Mouse (Mus musculus): ENCODE measurements around the gene Lcmt1. TPM values are rescaled to one million over a fixed set of nuclear protein-coding genes. Genes with fewer than 3 reads are reported as not detected.

Lcmt1 gene
- polyA plus RNA-seq, 1 experiment from 2014 or later, result 33.4 TPM

DNA sequence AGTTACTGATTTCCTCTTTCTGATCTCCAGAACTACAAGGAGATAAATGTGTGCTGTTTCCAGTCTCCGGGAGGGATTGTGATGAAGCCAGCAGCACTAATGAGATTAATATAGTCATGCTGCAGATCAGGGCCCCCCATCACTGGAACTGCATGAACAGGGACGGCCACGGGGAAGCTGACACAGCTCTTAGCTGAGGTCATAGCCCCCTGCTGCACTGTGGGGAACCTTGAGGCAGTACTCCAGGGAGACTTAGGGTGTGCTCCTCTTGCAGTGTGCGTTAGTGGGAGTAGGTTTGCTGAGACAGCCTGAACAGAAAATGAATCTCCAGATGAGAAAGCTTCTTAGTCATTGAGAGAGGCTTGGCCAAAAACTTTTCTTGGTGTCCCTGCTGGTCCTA lies 61.6 kb downstream of the Lcmt1 start:
- Histone ChIP-seq H3K4me3 (no peak overlapping the region), H3K27ac (no peak overlapping the region), H3K36me3 (peaks cover 28% of the 10 kb centered on the region), H3K9ac (no peak overlapping the region), H3K4me2 (no peak overlapping the region), H3K9me3 (replicated peaks) (no peaks in the 10 kb centered on the region), H3K4me1 (peaks cover 14% of the 10 kb centered on the region), H3K27me3 (replicated peaks) (no peaks in the 10 kb centered on the region)
- WGBS (ENCODE audit: insufficient replicate concordance), result 78% methylated on average over 4 of the region's 4 CpGs
- no peak for ATAC-seq

DNA sequence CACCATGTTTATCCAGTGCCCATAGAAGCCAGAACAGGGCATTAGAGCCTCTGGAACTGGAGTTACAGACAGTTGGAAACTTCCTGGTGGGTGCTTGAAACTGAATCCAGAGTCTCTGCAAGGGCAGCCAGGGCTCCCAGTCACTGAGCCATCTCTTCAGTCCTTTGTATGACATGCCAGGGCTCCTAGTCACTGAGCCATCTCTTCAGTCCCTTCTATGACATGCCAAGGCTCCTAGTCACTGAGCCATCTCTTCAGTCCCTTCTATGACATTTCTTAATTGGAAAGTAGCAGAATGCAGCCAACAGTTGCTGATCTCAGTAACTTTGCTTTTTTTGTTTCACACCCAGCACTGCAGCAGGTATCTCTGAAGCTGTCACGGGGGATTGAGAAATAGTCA lies 72.5 kb downstream of the Lcmt1 start:
- WGBS (ENCODE audit: insufficient replicate concordance), result 38% methylated on average over 1 of the region's 1 CpGs
- no peak for ATAC-seq
- Histone ChIP-seq H3K9ac (no peak overlapping the region), H3K4me2 (no peak overlapping the region), H3K27ac (no peak overlapping the region), H3K4me1 (no peaks in the 10 kb centered on the region), H3K4me3 (no peak overlapping the region), H3K36me3 (no peaks in the 10 kb centered on the region), H3K27me3 (replicated peaks) (no peaks in the 10 kb centered on the region), H3K9me3 (replicated peaks) (no peaks in the 10 kb centered on the region)

DNA sequence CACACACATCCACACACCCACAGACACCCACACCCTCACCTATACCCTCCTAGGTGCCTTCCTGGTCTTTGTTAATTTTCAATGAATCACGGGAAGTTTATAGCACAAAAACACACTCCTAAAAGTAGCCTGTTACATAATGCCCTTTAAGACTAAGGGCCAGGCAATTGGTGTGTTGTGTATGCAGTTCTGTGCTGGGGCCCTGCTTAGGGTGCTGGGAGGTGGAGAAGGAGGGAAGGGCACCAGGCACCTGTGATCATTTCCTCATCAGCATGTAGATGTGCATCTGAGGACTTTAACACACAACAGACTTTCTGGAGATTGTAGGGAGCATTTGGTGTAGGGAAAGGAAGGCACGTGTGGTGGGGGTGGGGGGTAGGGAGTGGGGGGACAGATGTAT lies 79.2 kb downstream of the Lcmt1 start:
- WGBS (ENCODE audit: insufficient replicate concordance), result 75% methylated on average over 2 of the region's 2 CpGs
- H3K4me2 ChIP-seq, result no peak overlapping the region
- no peak overlapping the region for H3K4me3 ChIP-seq
- H3K36me3 ChIP-seq, result no peaks in the 10 kb centered on the region
- no peak overlapping the region for H3K27ac ChIP-seq
- no peak for ATAC-seq
- no peaks in the 10 kb centered on the region for H3K9me3 ChIP-seq (replicated peaks)
- H3K27me3 ChIP-seq (replicated peaks), result no peaks in the 10 kb centered on the region
- no peak overlapping the region for H3K9ac ChIP-seq
- peaks cover 20% of the 10 kb centered on the region for H3K4me1 ChIP-seq

DNA sequence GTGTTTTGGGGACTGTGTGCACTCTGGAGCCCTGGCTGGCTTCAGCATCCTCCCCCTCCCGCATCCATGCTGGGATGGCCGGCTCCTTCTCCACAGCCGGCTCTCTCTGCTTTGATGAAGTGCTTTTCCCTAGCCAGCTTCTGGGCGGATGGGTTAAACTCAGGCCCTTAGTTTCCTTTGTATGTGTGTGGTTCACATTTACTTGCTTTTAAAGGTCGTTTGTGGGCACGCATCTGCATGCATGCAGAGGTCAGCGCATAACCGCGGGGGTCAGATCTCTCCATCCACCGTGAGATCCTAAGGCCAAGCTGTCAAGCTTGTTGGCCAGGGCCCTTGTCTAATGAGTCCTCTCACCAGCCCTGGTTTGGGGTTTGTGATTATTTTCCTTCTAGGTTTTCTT lies 80.1 kb downstream of the Lcmt1 start:
- no peaks in the 10 kb centered on the region for H3K27me3 ChIP-seq (replicated peaks)
- no peaks in the 10 kb centered on the region for H3K36me3 ChIP-seq
- no peak overlapping the region for H3K4me2 ChIP-seq
- WGBS (ENCODE audit: insufficient replicate concordance), result 79% methylated on average over 10 of the region's 10 CpGs
- no peak for ATAC-seq
- no peak overlapping the region for H3K27ac ChIP-seq
- peaks cover 20% of the 10 kb centered on the region for H3K4me1 ChIP-seq
- no peaks in the 10 kb centered on the region for H3K9me3 ChIP-seq (replicated peaks)
- no peak overlapping the region for H3K9ac ChIP-seq
- H3K4me3 ChIP-seq, result no peak overlapping the region

DNA sequence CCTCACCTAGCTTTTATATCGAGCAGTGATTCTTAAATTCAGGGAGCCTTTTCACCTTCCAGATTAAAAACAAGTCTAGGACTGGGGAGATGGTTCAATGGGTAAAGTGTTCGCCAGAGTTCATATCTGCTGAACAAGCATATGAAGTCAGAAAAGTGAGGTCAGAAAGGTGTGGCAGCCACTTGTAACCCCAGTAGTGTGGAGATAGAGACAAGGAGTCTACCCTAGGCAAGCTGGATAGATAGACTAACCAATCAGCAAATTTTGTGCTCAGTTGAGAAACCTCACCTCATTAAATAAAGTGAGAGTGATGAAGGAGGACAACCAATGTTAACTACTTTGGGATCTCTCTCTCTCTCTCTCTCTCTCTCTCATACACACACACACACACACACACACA lies 80.9 kb downstream of the Lcmt1 start:
- WGBS (ENCODE audit: insufficient replicate concordance), result 69% methylated on average over 2 of the region's 2 CpGs
- H3K4me1 ChIP-seq, result peaks cover 20% of the 10 kb centered on the region
- ATAC-seq, result peak; percentile 88

DNA sequence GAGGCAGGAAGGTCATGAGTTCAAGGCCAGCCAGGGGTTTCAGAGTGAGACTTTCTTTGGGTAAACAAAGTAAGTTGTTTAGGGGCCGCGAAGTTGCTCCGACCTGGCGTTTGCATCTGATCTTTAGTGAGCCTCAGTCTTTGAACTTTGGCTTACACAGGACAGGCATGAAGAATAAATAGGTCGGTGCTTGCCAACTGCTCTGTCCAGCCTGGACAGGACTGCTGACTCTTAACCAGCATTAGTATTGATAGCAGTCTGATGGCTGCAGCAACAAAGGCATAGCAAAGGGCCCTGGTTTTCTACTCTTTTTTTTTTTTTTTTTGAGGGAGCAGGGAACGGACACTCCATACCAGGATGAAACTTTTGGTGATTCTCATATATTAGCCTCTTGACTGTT lies 83.0 kb downstream of the Lcmt1 start:
- Histone ChIP-seq H3K36me3 (no peaks in the 10 kb centered on the region), H3K4me3 (no peak overlapping the region), H3K4me2 (no peak overlapping the region), H3K4me1 (peaks cover 33% of the 10 kb centered on the region), H3K27ac (no peak overlapping the region), H3K9me3 (replicated peaks) (no peaks in the 10 kb centered on the region), H3K9ac (no peak overlapping the region), H3K27me3 (replicated peaks) (no peaks in the 10 kb centered on the region)
- 71% methylated on average over 6 of the region's 6 CpGs for WGBS (ENCODE audit: insufficient replicate concordance)
- no peak for ATAC-seq

More for the DNA sequence above, 80.9 kb downstream of the Lcmt1 start:
- H3K9ac ChIP-seq, result no peak overlapping the region
- H3K4me3 ChIP-seq, result no peak overlapping the region
- H3K27ac ChIP-seq, result no peak overlapping the region
- H3K27me3 ChIP-seq (replicated peaks), result no peaks in the 10 kb centered on the region
- H3K36me3 ChIP-seq, result no peaks in the 10 kb centered on the region
- peak overlapping the region; percentile 17; the same call in 1 of the 2 replicates for H3K4me2 ChIP-seq
- no peaks in the 10 kb centered on the region for H3K9me3 ChIP-seq (replicated peaks)

DNA sequence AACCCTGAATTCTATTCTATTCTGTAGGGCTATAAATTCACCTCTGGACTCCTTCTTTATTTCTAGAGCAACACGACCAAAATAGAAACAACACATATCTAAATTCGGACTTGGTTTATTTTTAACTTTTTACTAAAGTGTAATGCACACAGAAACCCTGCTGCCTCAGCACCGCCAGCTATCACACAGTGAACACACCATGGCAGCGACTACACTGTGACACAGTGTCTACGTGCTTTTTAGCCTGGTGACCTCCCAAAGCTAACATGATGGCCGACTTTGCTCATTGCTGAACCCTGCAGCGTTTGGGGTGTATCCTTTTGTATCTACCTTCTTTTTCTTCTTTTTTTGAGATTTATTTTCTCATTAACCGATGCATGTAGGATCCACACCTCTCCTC lies 83.5 kb downstream of the Lcmt1 start:
- peaks cover 38% of the 10 kb centered on the region for H3K4me1 ChIP-seq
- no peak overlapping the region for H3K4me2 ChIP-seq
- H3K27me3 ChIP-seq (replicated peaks), result no peaks in the 10 kb centered on the region
- no peak for ATAC-seq
- H3K36me3 ChIP-seq, result no peaks in the 10 kb centered on the region
- no peak overlapping the region for H3K27ac ChIP-seq
- H3K4me3 ChIP-seq, result no peak overlapping the region
- H3K9me3 ChIP-seq (replicated peaks), result no peaks in the 10 kb centered on the region
- no peak overlapping the region for H3K9ac ChIP-seq
- WGBS (ENCODE audit: insufficient replicate concordance), result 68% methylated on average over 8 of the region's 8 CpGs

DNA sequence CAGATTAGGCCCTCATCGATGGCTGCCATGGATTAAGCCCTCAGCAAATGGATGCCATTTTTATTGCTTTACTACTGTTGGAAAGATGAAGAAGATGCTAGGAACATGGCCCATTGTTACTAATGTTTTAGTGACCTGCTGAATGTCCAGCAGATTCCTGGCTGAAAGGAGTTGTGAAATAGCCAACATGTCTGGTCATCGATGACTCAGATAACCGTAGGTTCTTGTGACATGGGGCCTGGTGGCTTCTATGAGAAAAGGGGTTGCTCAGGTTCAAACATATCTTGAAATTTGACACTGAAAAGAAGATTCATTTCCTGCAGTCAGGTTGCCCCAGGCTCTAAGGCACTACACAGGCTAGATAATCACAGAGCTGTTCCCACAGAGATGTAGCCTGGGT lies 85.5 kb downstream of the Lcmt1 start:
- no peak overlapping the region for H3K4me3 ChIP-seq
- no peaks in the 10 kb centered on the region for H3K27me3 ChIP-seq (replicated peaks)
- no peaks in the 10 kb centered on the region for H3K36me3 ChIP-seq
- H3K9ac ChIP-seq, result no peak overlapping the region
- ATAC-seq, result no peak
- H3K4me1 ChIP-seq, result peaks cover 53% of the 10 kb centered on the region
- no peak overlapping the region for H3K27ac ChIP-seq
- no peaks in the 10 kb centered on the region for H3K9me3 ChIP-seq (replicated peaks)
- H3K4me2 ChIP-seq, result no peak overlapping the region
- 83% methylated on average over 3 of the region's 3 CpGs for WGBS (ENCODE audit: insufficient replicate concordance)

DNA sequence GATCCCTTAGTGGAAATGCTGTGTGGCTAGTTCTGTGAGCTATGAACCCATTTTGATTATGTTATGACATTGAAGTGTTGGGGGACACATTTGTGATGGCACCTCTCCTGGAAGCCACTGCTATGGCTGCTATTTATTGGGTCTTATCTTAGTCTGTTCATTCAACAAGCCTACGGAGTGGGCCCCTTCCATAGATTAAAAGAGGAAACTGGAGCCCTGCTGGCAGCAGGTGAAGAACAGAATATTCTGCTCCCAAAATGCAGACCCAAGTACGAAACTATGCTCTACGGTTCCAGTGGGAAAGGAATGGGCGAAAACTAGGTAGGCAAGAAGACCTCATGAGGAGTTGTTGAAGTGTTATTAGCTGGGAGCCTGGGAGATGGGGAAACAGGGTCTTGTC lies 88.7 kb downstream of the Lcmt1 start:
- 53% methylated on average over 4 of the region's 4 CpGs for WGBS (ENCODE audit: insufficient replicate concordance)

DNA sequence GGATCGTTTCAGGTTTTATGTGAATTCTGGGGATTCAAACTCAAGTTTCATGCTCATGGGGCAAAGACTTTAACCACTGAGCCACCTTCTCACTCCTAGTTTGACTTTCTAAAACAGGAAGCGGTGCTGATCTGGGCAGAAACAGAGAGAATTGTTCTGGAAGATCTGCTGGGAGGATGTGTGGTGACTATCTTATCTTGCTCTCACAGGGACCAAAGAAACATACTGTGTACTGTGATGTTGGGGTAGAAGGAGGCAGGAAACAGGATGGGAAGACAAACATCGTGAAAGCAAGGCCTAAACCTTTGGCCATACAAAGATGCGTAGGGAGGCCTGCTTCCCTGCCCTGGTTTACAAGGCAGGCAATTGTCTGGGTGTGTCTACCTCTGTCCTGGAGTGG lies 89.7 kb downstream of the Lcmt1 start:
- Histone ChIP-seq H3K9me3 (replicated peaks) (no peaks in the 10 kb centered on the region), H3K9ac (peak overlapping the region; percentile 43), H3K4me3 (peak overlapping the region; percentile 14; the same call in 1 of the 2 replicates), H3K36me3 (no peaks in the 10 kb centered on the region), H3K27me3 (replicated peaks) (no peaks in the 10 kb centered on the region), H3K4me1 (peaks cover 78% of the 10 kb centered on the region), H3K4me2 (peak overlapping the region; percentile 59), H3K27ac (peak overlapping the region; percentile 92)
- ATAC-seq, result peak; percentile 76
- 22% methylated on average over 4 of the region's 4 CpGs for WGBS (ENCODE audit: insufficient replicate concordance)

More for the DNA sequence above, 88.7 kb downstream of the Lcmt1 start:
- Histone ChIP-seq H3K4me2 (peak overlapping the region; percentile 56), H3K36me3 (no peaks in the 10 kb centered on the region), H3K9me3 (replicated peaks) (no peaks in the 10 kb centered on the region), H3K4me1 (peaks cover 69% of the 10 kb centered on the region), H3K9ac (0 out of 2 replicates have a peak overlapping the region, but pooled peaks have one; percentile 45), H3K27ac (peak overlapping the region; percentile 76), H3K27me3 (replicated peaks) (no peaks in the 10 kb centered on the region), H3K4me3 (no peak overlapping the region)
- ATAC-seq, result no peak

DNA sequence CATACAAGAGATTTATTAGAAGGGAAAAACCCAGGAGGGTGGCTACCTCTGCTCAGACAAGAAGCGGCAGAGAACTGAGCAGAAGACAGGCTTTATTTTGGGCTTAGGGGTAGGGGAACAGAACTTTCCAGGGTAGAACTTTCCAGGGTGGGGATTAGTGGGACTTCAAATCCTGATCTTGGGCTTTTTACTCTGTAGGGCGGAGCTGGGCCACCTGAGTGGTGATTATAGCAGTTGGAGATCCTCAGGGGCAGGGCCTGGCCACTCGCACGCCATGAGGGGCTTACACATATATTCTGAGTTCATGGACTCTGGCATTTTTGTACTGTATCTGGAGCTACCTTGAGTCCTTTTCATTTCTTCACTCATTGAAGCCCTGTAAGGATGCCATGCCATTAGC lies 91.7 kb downstream of the Lcmt1 start:
- peak overlapping the region; percentile 92 for H3K27ac ChIP-seq
- 0 out of 2 replicates have a peak overlapping the region, but pooled peaks have one; percentile 1 for H3K4me3 ChIP-seq
- ATAC-seq, result no peak
- WGBS (ENCODE audit: insufficient replicate concordance), result 66% methylated on average over 4 of the region's 4 CpGs
- H3K27me3 ChIP-seq (replicated peaks), result 0 out of 2 replicates have a peak, but pooled peaks cover 5% of the 10 kb centered on the region
- H3K9ac ChIP-seq, result peak overlapping the region; percentile 47; the same call in 1 of the 2 replicates
- H3K4me2 ChIP-seq, result peak overlapping the region; percentile 59
- H3K4me1 ChIP-seq, result peaks cover 78% of the 10 kb centered on the region
- H3K9me3 ChIP-seq (replicated peaks), result no peaks in the 10 kb centered on the region
- H3K36me3 ChIP-seq, result no peaks in the 10 kb centered on the region

DNA sequence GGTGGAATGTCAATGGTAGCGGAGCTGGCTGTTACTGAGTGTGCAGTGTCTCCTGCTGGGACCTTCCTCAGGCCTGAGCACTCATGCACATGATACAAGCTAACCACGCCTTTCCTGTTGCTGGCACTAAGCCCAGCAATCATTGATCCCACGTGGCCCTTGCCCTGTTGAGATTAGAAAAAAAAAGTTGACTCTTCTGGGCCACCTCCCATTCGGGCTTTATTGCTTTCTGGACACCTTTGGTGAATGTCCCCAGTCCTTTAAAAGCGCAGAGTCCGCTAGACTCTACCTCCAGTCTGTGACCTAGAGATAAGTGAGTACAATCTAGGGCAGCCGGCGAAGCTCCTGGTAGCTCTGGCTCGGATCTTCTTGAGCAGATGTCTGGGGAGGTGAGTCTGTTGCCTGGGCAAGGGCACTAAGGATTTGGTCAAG lies 92.5 kb downstream of the Lcmt1 start, which contains the start of gene Aqp8:
Aqp8 (plus strand) TSS at position 222 of the 432 bp plus-strand sequence.
- Histone ChIP-seq H3K27ac (peak within 1 kb of the TSS; percentile 92), H3K36me3 (no peaks in the 10 kb centered on the region), H3K9me3 (replicated peaks) (no peaks in the 10 kb centered on the region), H3K27me3 (replicated peaks) (0 out of 2 replicates have a peak, but pooled peaks cover 5% of the 10 kb centered on the region), H3K4me1 (peaks cover 70% of the 10 kb centered on the region), H3K9ac (peak within 1 kb of the TSS; percentile 47; the same call in 1 of the 2 replicates), H3K4me3 (peak within 1 kb of the TSS; percentile 1; the same call in 1 of the 2 replicates), H3K4me2 (peak within 1 kb of the TSS; percentile 59)
- ATAC-seq, result peak; percentile 87
- whole genome bisulfite sequencing (ENCODE audit: insufficient replicate concordance), result 13% methylated on average over 9 of the region's 9 CpGs

DNA sequence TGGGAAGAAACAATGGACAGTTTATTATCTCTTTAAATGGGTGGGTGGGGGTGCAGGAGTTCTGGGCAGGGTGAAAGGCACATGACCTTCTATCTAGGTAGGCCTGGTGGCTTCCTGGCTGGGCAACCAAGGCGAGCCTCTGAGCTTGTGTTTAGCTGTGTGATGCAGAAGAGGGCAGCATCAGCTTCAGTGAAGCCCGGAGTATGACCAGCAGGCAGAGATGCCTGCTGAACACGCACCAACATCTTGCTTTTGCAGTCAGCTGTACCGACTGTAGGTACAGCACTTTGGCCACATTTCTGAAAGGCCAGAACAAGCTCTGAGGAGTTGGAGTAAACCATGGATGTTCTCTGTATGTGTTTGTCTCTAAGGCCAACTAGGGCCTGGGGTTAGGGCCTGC lies 94.0 kb downstream of the Lcmt1 start:
- H3K36me3 ChIP-seq, result no peaks in the 10 kb centered on the region
- 60% methylated on average over 4 of the region's 4 CpGs for WGBS (ENCODE audit: insufficient replicate concordance)
- peak overlapping the region; percentile 15; the same call in 1 of the 2 replicates for H3K4me2 ChIP-seq
- H3K4me3 ChIP-seq, result no peak overlapping the region
- no peak for ATAC-seq
- no peak overlapping the region for H3K9ac ChIP-seq
- H3K27me3 ChIP-seq (replicated peaks), result 0 out of 2 replicates have a peak, but pooled peaks cover 9% of the 10 kb centered on the region
- peaks cover 55% of the 10 kb centered on the region for H3K4me1 ChIP-seq
- H3K27ac ChIP-seq, result no peak overlapping the region
- no peaks in the 10 kb centered on the region for H3K9me3 ChIP-seq (replicated peaks)
